8 mouse cellular contexts compared by ENCODE assay signal in genomic region chr9:60457359-60458210, GRCm38 (mm10).
DNase-seq lines count a peak whose midpoint lies in the region; ATAC-seq lines count a peak whose summit lies in the region.

No protein-coding gene starts in this region.

- peaks cover 35% of the 10 kb centered on the region for H3K4me1 ChIP-seq in lung, embryonic 15.5 days
- peaks cover 40% of the 10 kb centered on the region for H3K4me1 ChIP-seq in hindbrain, embryonic 12.5 days
- peaks cover 61% of the 10 kb centered on the region for H3K4me1 ChIP-seq in midbrain, embryonic 13.5 days (replicated peaks)

- H3K9ac ChIP-seq in lung, embryonic 15.5 days: no peak overlapping the region
- H3K9ac ChIP-seq in hindbrain, embryonic 12.5 days: no peak overlapping the region; the same call in 1 of the 2 replicates
- H3K9ac ChIP-seq in midbrain, embryonic 13.5 days (replicated peaks): 0 out of 2 replicates have a peak overlapping the region, but pooled peaks have one; percentile 7

- ATAC-seq in lung, embryonic 15.5 days (ENCODE audit: borderline replicate concordance, extremely low read depth, low FRiP score, low TSS enrichment): peak; percentile 55; the same call in 1 of the 2 replicates
- peak; percentile 52; the same call in 1 of the 2 replicates for ATAC-seq in hindbrain, embryonic 12.5 days (ENCODE audit: low FRiP score)
- ATAC-seq in midbrain, embryonic 13.5 days: peak; percentile 91

- DNase-seq in lung, adult 18-20 months: no peak
- peak; percentile 58 to 65 for DNase-seq in frontal cortex, postnatal 10 days (ENCODE audit: low spot score in 2 of 2)
- DNase-seq in adrenal gland, postnatal 36 days: no peak
- DNase-seq in urinary bladder, postnatal 14 days (ENCODE audit: low spot score): no peak
- no peak for DNase-seq in adrenal gland, postnatal 10 days

- peak overlapping the region; percentile 42 for H3K4me2 ChIP-seq in lung, embryonic 15.5 days
- H3K4me2 ChIP-seq in hindbrain, embryonic 12.5 days (replicated peaks): 0 out of 2 replicates have a peak overlapping the region, but pooled peaks have one; percentile 17
- peak overlapping the region; percentile 46 for H3K4me2 ChIP-seq in midbrain, embryonic 13.5 days (replicated peaks)

- 45% methylated on average over 18 of the region's 18 CpGs for WGBS in lung, embryonic 15.5 days
- 49% methylated on average over 18 of the region's 18 CpGs for WGBS in hindbrain, embryonic 12.5 days
- 17% methylated on average over 18 of the region's 18 CpGs for WGBS in midbrain, embryonic 13.5 days

- no peaks in the 10 kb centered on the region for H3K9me3 ChIP-seq in lung, embryonic 15.5 days
- H3K9me3 ChIP-seq in hindbrain, embryonic 12.5 days (replicated peaks): no peaks in the 10 kb centered on the region
- H3K9me3 ChIP-seq in midbrain, embryonic 13.5 days: no peaks in the 10 kb centered on the region

- peak overlapping the region; percentile 60 for H3K27ac ChIP-seq in lung, embryonic 15.5 days
- H3K27ac ChIP-seq in hindbrain, embryonic 12.5 days: peak overlapping the region; percentile 35; the same call in 1 of the 2 replicates
- peak overlapping the region; percentile 81 for H3K27ac ChIP-seq in midbrain, embryonic 13.5 days

- H3K4me3 ChIP-seq in lung, embryonic 15.5 days: no peak overlapping the region
- H3K4me3 ChIP-seq in hindbrain, embryonic 12.5 days: no peak overlapping the region
- peak overlapping the region; percentile 5; the same call in 1 of the 2 replicates for H3K4me3 ChIP-seq in midbrain, embryonic 13.5 days (replicated peaks)

- no peaks in the 10 kb centered on the region for H3K27me3 ChIP-seq in lung, embryonic 15.5 days
- H3K27me3 ChIP-seq in hindbrain, embryonic 12.5 days: no peaks in the 10 kb centered on the region; the same call in 1 of the 2 replicates
- no peaks in the 10 kb centered on the region for H3K27me3 ChIP-seq in midbrain, embryonic 13.5 days

- H3K36me3 ChIP-seq in lung, embryonic 15.5 days: no peaks in the 10 kb centered on the region
- H3K36me3 ChIP-seq in hindbrain, embryonic 12.5 days: no peaks in the 10 kb centered on the region
- no peaks in the 10 kb centered on the region for H3K36me3 ChIP-seq in midbrain, embryonic 13.5 days

Comparison
In these comparisons a context has a peak if more than half of its experiments do, and no peak if none do; other contexts are left out.
1. DNase-seq: peak in frontal cortex, postnatal 10 days (2 of 2); none in lung, adult 18-20 months (0 of 2), adrenal gland, postnatal 36 days (0 of 2), urinary bladder, postnatal 14 days (single experiment) and adrenal gland, postnatal 10 days (single experiment).
2. Peak in every context shown above with its lines, with median percentiles within 50 percentile points of each other: ATAC-seq, H3K27ac ChIP-seq and H3K4me2 ChIP-seq.